Mouse (Mus musculus): Measurements from ENCODE around the gene Patz1.

- no peak for TF ChIP-seq GATA1 (IDR thresholded peaks at IDR 0.05; ENCODE audit: borderline replicate concordance, low read length)
- TF ChIP-seq FLI1 (IDR thresholded peaks at IDR 0.05; ENCODE audit: low read length) = no peak
Measured at GRCm38 (mm10) chr11:3305821-3306220, 17.1 kb downstream of the Patz1 start.
